Mouse (Mus musculus): Measurements from ENCODE around the gene Cog7. TPM values are rescaled to one million over a fixed set of nuclear protein-coding genes. Genes with fewer than 3 reads are reported as not detected.

Gene Cog7
- polyA plus RNA-seq, 1 experiment from 2014 or later, result 25.9 TPM

- Histone ChIP-seq H3K27me3 (replicated peaks; ENCODE audit: control insufficient read depth, insufficient read depth, low read length) (no peaks in the 10 kb centered on the region), H3K4me3 (replicated peaks; ENCODE audit: low read length) (no peak overlapping the region), H3K4me2 (ENCODE audit: low read length) (no peak overlapping the region), H3K36me3 (ENCODE audit: control insufficient read depth, insufficient read depth) (no peaks in the 10 kb centered on the region), H3K9ac (replicated peaks; ENCODE audit: low read depth, low read length) (no peak overlapping the region), H3K4me1 (replicated peaks; ENCODE audit: control insufficient read depth, insufficient read depth, low read length) (no peaks in the 10 kb centered on the region), H3K27ac (ENCODE audit: low read length) (no peak overlapping the region), H3K9me3 (ENCODE audit: control insufficient read depth, low read length) (no peaks in the 10 kb centered on the region)
- no peak for ATAC-seq
- WGBS, result 94% methylated on average over 4 of the region's 4 CpGs
These were observed 101.3 kb downstream of the Cog7 start for GRCm38 (mm10) chr7:121880246-121880645.

- H3K4me1 ChIP-seq (replicated peaks; ENCODE audit: control insufficient read depth, insufficient read depth, low read length), result no peaks in the 10 kb centered on the region
- 89% methylated on average over 7 of the region's 7 CpGs for WGBS
- H3K9me3 ChIP-seq (ENCODE audit: control insufficient read depth, low read length), result no peaks in the 10 kb centered on the region
- no peak overlapping the region for H3K4me3 ChIP-seq (replicated peaks; ENCODE audit: low read length)
- H3K4me2 ChIP-seq (ENCODE audit: low read length), result no peak overlapping the region
- H3K9ac ChIP-seq (replicated peaks; ENCODE audit: low read depth, low read length), result no peak overlapping the region
- H3K36me3 ChIP-seq (ENCODE audit: control insufficient read depth, insufficient read depth), result no peaks in the 10 kb centered on the region
- no peak for ATAC-seq
- no peak overlapping the region for H3K27ac ChIP-seq (ENCODE audit: low read length)
- no peaks in the 10 kb centered on the region for H3K27me3 ChIP-seq (replicated peaks; ENCODE audit: control insufficient read depth, insufficient read depth, low read length)
These were observed 106.7 kb downstream of the Cog7 start for GRCm38 (mm10) chr7:121874784-121875183.

GRCm38 (mm10) chr7:121873998-121874397, 107.5 kb downstream of the Cog7 start:
- no peaks in the 10 kb centered on the region for H3K27me3 ChIP-seq (replicated peaks; ENCODE audit: control insufficient read depth, insufficient read depth, low read length)
- H3K36me3 ChIP-seq (ENCODE audit: control insufficient read depth, insufficient read depth), result no peaks in the 10 kb centered on the region
- H3K27ac ChIP-seq (ENCODE audit: low read length), result no peak overlapping the region
- H3K4me1 ChIP-seq (replicated peaks; ENCODE audit: control insufficient read depth, insufficient read depth, low read length), result no peaks in the 10 kb centered on the region
- 42% methylated on average over 3 of the region's 3 CpGs for WGBS
- ATAC-seq, result no peak
- no peaks in the 10 kb centered on the region for H3K9me3 ChIP-seq (ENCODE audit: control insufficient read depth, low read length)
- no peak overlapping the region for H3K4me2 ChIP-seq (ENCODE audit: low read length)
- no peak overlapping the region for H3K9ac ChIP-seq (replicated peaks; ENCODE audit: low read depth, low read length)
- no peak overlapping the region for H3K4me3 ChIP-seq (replicated peaks; ENCODE audit: low read length)

- Histone ChIP-seq H3K4me2 (ENCODE audit: low read length) (no peak overlapping the region), H3K27me3 (replicated peaks; ENCODE audit: control insufficient read depth, insufficient read depth, low read length) (peaks cover 2% of the 10 kb centered on the region; the same call in 1 of the 2 replicates), H3K9ac (replicated peaks; ENCODE audit: low read depth, low read length) (no peak overlapping the region), H3K36me3 (ENCODE audit: control insufficient read depth, insufficient read depth) (no peaks in the 10 kb centered on the region), H3K4me3 (replicated peaks; ENCODE audit: low read length) (no peak overlapping the region), H3K27ac (ENCODE audit: low read length) (no peak overlapping the region), H3K4me1 (replicated peaks; ENCODE audit: control insufficient read depth, insufficient read depth, low read length) (no peaks in the 10 kb centered on the region), H3K9me3 (ENCODE audit: control insufficient read depth, low read length) (no peaks in the 10 kb centered on the region)
- ATAC-seq, result no peak
- 70% methylated on average over 3 of the region's 3 CpGs for WGBS
These were observed 109.9 kb downstream of the Cog7 start for GRCm38 (mm10) chr7:121871631-121872030.

- 3% methylated on average over 39 of the region's 42 CpGs for WGBS
- H3K36me3 ChIP-seq (ENCODE audit: control insufficient read depth, insufficient read depth), result no peaks in the 10 kb centered on the region
- ATAC-seq, result no peak
These were observed 116.5 kb downstream of the Cog7 start, which contains the start of gene Scnn1b for GRCm38 (mm10) chr7:121864858-121865585. Gene Scnn1b, plus strand, starts transcription at chr7:121865038.

GRCm38 (mm10) chr7:121858939-121859338, 122.6 kb downstream of the Cog7 start:
- Histone ChIP-seq H3K4me3 (replicated peaks; ENCODE audit: low read length) (no peak overlapping the region), H3K36me3 (ENCODE audit: control insufficient read depth, insufficient read depth) (no peaks in the 10 kb centered on the region), H3K27ac (ENCODE audit: low read length) (no peak overlapping the region), H3K4me1 (replicated peaks; ENCODE audit: control insufficient read depth, insufficient read depth, low read length) (no peaks in the 10 kb centered on the region), H3K4me2 (ENCODE audit: low read length) (no peak overlapping the region), H3K9me3 (ENCODE audit: control insufficient read depth, low read length) (no peaks in the 10 kb centered on the region), H3K27me3 (replicated peaks; ENCODE audit: control insufficient read depth, insufficient read depth, low read length) (no peaks in the 10 kb centered on the region), H3K9ac (replicated peaks; ENCODE audit: low read depth, low read length) (no peak overlapping the region)
- ATAC-seq, result no peak
- WGBS, result 88% methylated on average over 8 of the region's 8 CpGs

More at GRCm38 (mm10) chr7:121864858-121865585, 116.5 kb downstream of the Cog7 start, which contains the start of gene Scnn1b:
- no peak within 1 kb of the TSS for H3K9ac ChIP-seq (replicated peaks; ENCODE audit: low read depth, low read length)
- peak within 1 kb of the TSS; percentile 56 for H3K4me2 ChIP-seq (ENCODE audit: low read length)
- H3K4me3 ChIP-seq (replicated peaks; ENCODE audit: low read length), result peak within 1 kb of the TSS; percentile 35
- H3K4me1 ChIP-seq (replicated peaks; ENCODE audit: control insufficient read depth, insufficient read depth, low read length), result peaks cover 6% of the 10 kb centered on the region
- no peaks in the 10 kb centered on the region for H3K9me3 ChIP-seq (ENCODE audit: control insufficient read depth, low read length)
- no peak within 1 kb of the TSS for H3K27ac ChIP-seq (ENCODE audit: low read length)
- peaks cover 26% of the 10 kb centered on the region for H3K27me3 ChIP-seq (replicated peaks; ENCODE audit: control insufficient read depth, insufficient read depth, low read length)

GRCm38 (mm10) chr7:121857177-121857884, 124.2 kb downstream of the Cog7 start:
- Histone ChIP-seq H3K4me1 (replicated peaks; ENCODE audit: control insufficient read depth, insufficient read depth, low read length) (no peaks in the 10 kb centered on the region), H3K4me2 (ENCODE audit: low read length) (no peak overlapping the region), H3K9me3 (ENCODE audit: control insufficient read depth, low read length) (no peaks in the 10 kb centered on the region), H3K27me3 (replicated peaks; ENCODE audit: control insufficient read depth, insufficient read depth, low read length) (no peaks in the 10 kb centered on the region), H3K9ac (replicated peaks; ENCODE audit: low read depth, low read length) (no peak overlapping the region), H3K27ac (ENCODE audit: low read length) (no peak overlapping the region), H3K4me3 (replicated peaks; ENCODE audit: low read length) (no peak overlapping the region), H3K36me3 (ENCODE audit: control insufficient read depth, insufficient read depth) (no peaks in the 10 kb centered on the region)
- ATAC-seq, result no peak
- 92% methylated on average over 11 of the region's 11 CpGs for WGBS

GRCm38 (mm10) chr7:121848537-121849168, 132.9 kb downstream of the Cog7 start:
- H3K36me3 ChIP-seq (ENCODE audit: control insufficient read depth, insufficient read depth), result no peaks in the 10 kb centered on the region
- 90% methylated on average over 8 of the region's 9 CpGs for WGBS
- H3K9me3 ChIP-seq (ENCODE audit: control insufficient read depth, low read length), result no peaks in the 10 kb centered on the region
- no peak for ATAC-seq
- no peaks in the 10 kb centered on the region for H3K27me3 ChIP-seq (replicated peaks; ENCODE audit: control insufficient read depth, insufficient read depth, low read length)
- no peak overlapping the region for H3K9ac ChIP-seq (replicated peaks; ENCODE audit: low read depth, low read length)
- H3K4me3 ChIP-seq (replicated peaks; ENCODE audit: low read length), result no peak overlapping the region
- H3K27ac ChIP-seq (ENCODE audit: low read length), result no peak overlapping the region
- H3K4me1 ChIP-seq (replicated peaks; ENCODE audit: control insufficient read depth, insufficient read depth, low read length), result no peaks in the 10 kb centered on the region
- H3K4me2 ChIP-seq (ENCODE audit: low read length), result no peak overlapping the region

GRCm38 (mm10) chr7:121845964-121846363, 135.5 kb downstream of the Cog7 start:
- no peak overlapping the region for H3K4me3 ChIP-seq (replicated peaks; ENCODE audit: low read length)
- H3K27ac ChIP-seq (ENCODE audit: low read length), result no peak overlapping the region
- no peak overlapping the region for H3K9ac ChIP-seq (replicated peaks; ENCODE audit: low read depth, low read length)
- WGBS, result 78% methylated on average over 6 of the region's 6 CpGs
- no peaks in the 10 kb centered on the region for H3K36me3 ChIP-seq (ENCODE audit: control insufficient read depth, insufficient read depth)
- ATAC-seq, result no peak
- no peaks in the 10 kb centered on the region for H3K27me3 ChIP-seq (replicated peaks; ENCODE audit: control insufficient read depth, insufficient read depth, low read length)
- H3K4me2 ChIP-seq (ENCODE audit: low read length), result no peak overlapping the region
- no peaks in the 10 kb centered on the region for H3K4me1 ChIP-seq (replicated peaks; ENCODE audit: control insufficient read depth, insufficient read depth, low read length)
- no peaks in the 10 kb centered on the region for H3K9me3 ChIP-seq (ENCODE audit: control insufficient read depth, low read length)

Data from forebrain, embryonic 16.5 days (tissue).